Mouse (Mus musculus): ENCODE results near the gene Prdm1. TPM values are rescaled to one million over a fixed set of nuclear protein-coding genes. Genes with fewer than 3 reads are reported as not detected.
A peak's percentile ranks its signal among the peaks of the same experiment; 100 is the strongest.

Prdm1 gene
- total and polyA plus RNA-seq, 3 experiments = 4.7 to 13.6 (median 8.0) TPM

- no peak for DNase-seq (ENCODE audit: extremely low read depth)
- in situ Hi-C loops (cut with MboI; ENCODE audit: low pct_ligation_motif_present, low pct_unique_long_range_greater_than_20kb, low sequenced_read_pairs) (loop anchor here (5.0 to 10.0 kb wide), 5 partner anchors 150 to 588 kb away; no protein-coding TSS in a partner anchor), dilution Hi-C loops (cut with MboI; ENCODE audit: extremely low pct_ligation_motif_present, extremely low pct_unique_long_range_greater_than_20kb, low sequenced_read_pairs) (no loop called here)
- Histone ChIP-seq H3K9me3 (replicated peaks; ENCODE audit: low read length) (no peaks in the 10 kb centered on the region), H3K4me2 (ENCODE audit: insufficient read depth, low read depth, poor library complexity, severe bottlenecking) (peak overlapping the region; percentile 99), H3K27ac (ENCODE audit: insufficient read depth, low read depth) (peak overlapping the region; percentile 29; the same call in 1 of the 2 replicates), H3K4me3 (replicated peaks in 1 of 3; ENCODE audit: low read depth in 2 of 3, low read length in 2 of 3, poor library complexity in 1 of 3) (peak overlapping the region; percentile 58 to 87 (median 62)), H3K27me3 (replicated peaks) (no peaks in the 10 kb centered on the region), H3K79me2 (replicated peaks; ENCODE audit: control insufficient read depth, extremely low read depth, insufficient read depth, poor library complexity, severe bottlenecking) (peaks cover 45% of the 10 kb centered on the region), H3K9ac (ENCODE audit: insufficient read depth, low read depth) (peak overlapping the region; percentile 78), H3K4me1 (ENCODE audit: control insufficient read depth in 1 of 2, insufficient read depth in 2 of 2) (peaks cover 2 to 57% of the 10 kb centered on the region in 2 experiments; a peak in 3 of 4 replicates), H3K36me3 (replicated peaks in 1 of 2; ENCODE audit: control insufficient read depth in 1 of 2, insufficient read depth in 1 of 2, low read length in 1 of 2) (peaks cover 0 to 4% of the 10 kb centered on the region in 2 experiments)
- TF ChIP-seq ZNF384 (IDR thresholded peaks at IDR 0.05; ENCODE audit: low read depth, low read length) = peak; percentile 56
- TF ChIP-seq CHD1 (IDR thresholded peaks at IDR 0.05; ENCODE audit: low read depth, low read length) = 0 out of 2 replicates have a peak, but pooled peaks have one; percentile 6
- peak; percentile 43; the same call in 1 of the 2 replicates for TF ChIP-seq BHLHE40 (IDR thresholded peaks at IDR 0.05; ENCODE audit: low read depth, low read length)
- no peak for TF ChIP-seq ETS1 (conservative IDR thresholded peaks at IDR 0.05; ENCODE audit: low read depth, low read length)
- 0 out of 2 replicates have a peak, but pooled peaks have one; percentile 45 for TF ChIP-seq UBTF (IDR thresholded peaks at IDR 0.05; ENCODE audit: low read depth, low read length)
- TF ChIP-seq CHD2 (IDR thresholded peaks at IDR 0.05; ENCODE audit: low read length) = no peak
- TF ChIP-seq MXI1 (IDR thresholded peaks at IDR 0.05; ENCODE audit: low read depth, low read length) = peak; percentile 32; the same call in 1 of the 2 replicates
- TF ChIP-seq NRF1 (IDR thresholded peaks at IDR 0.05; ENCODE audit: low read depth, low read length) = peak; percentile 76
- TF ChIP-seq KAT2A (IDR thresholded peaks at IDR 0.05; ENCODE audit: insufficient replicate concordance, low read length) = 0 out of 2 replicates have a peak, but pooled peaks have one; percentile 20
- TF ChIP-seq MAFK (IDR thresholded peaks at IDR 0.05; ENCODE audit: insufficient replicate concordance, low read length) = 0 out of 2 replicates have a peak, but pooled peaks have one; percentile 3
These were observed 71.3 kb downstream of the Prdm1 start for GRCm38 (mm10) chr10:44456757-44457595.

- peak overlapping the region; percentile 25 to 87 (median 58) for H3K4me3 ChIP-seq (replicated peaks in 1 of 3; ENCODE audit: low read depth in 2 of 3, low read length in 2 of 3, poor library complexity in 1 of 3)
These were observed 73.5 kb downstream of the Prdm1 start for GRCm38 (mm10) chr10:44454753-44455152.

More at GRCm38 (mm10) chr10:44454753-44455152, 73.5 kb downstream of the Prdm1 start:
- dilution Hi-C loops (cut with MboI; ENCODE audit: extremely low pct_ligation_motif_present, extremely low pct_unique_long_range_greater_than_20kb, low sequenced_read_pairs) (no loop called here), in situ Hi-C loops (cut with MboI; ENCODE audit: low pct_ligation_motif_present, low pct_unique_long_range_greater_than_20kb, low sequenced_read_pairs) (loop anchor here (5.0 to 10.0 kb wide), 5 partner anchors 153 to 590 kb away; no protein-coding TSS in a partner anchor)
- TF ChIP-seq TCF12 (IDR thresholded peaks at IDR 0.05; ENCODE audit: low read depth, low read length) (peak; percentile 42; the same call in 1 of the 2 replicates), ZC3H11A (IDR thresholded peaks at IDR 0.05; ENCODE audit: low read depth, low read length) (peak; percentile 90), CHD2 (IDR thresholded peaks at IDR 0.05; ENCODE audit: low read length) (no peak), CTCF (conservative IDR thresholded peaks at IDR 0.05 in 1 of 2, IDR thresholded peaks at IDR 0.05 in 1 of 2; ENCODE audit: low read depth in 2 of 2, low read length in 2 of 2) (peak; percentile 10 to 87; a peak in 2 of 4 replicates), JUN (IDR thresholded peaks at IDR 0.05; ENCODE audit: insufficient read depth, low read depth, low read length) (no peak), BHLHE40 (IDR thresholded peaks at IDR 0.05; ENCODE audit: low read depth, low read length) (peak; percentile 41), RAD21 (IDR thresholded peaks at IDR 0.05; ENCODE audit: low read depth, low read length) (peak; percentile 94), JUND (conservative IDR thresholded peaks at IDR 0.05; ENCODE audit: low read depth, low read length) (peak; percentile 46; the same call in 1 of the 2 replicates), MEF2A (IDR thresholded peaks at IDR 0.05; ENCODE audit: borderline replicate concordance, low read depth, low read length) (peak; percentile 68; the same call in 1 of the 2 replicates), IRF4 (IDR thresholded peaks at IDR 0.05; ENCODE audit: low read depth, low read length) (peak; percentile 53), EP300 (IDR thresholded peaks at IDR 0.05; ENCODE audit: low read length) (no peak; the same call in 1 of the 2 replicates), TBP (conservative IDR thresholded peaks at IDR 0.05; ENCODE audit: low read depth, low read length) (0 out of 2 replicates have a peak, but pooled peaks have one; percentile 40), SMC3 (IDR thresholded peaks at IDR 0.05; ENCODE audit: low read depth, low read length) (peak; percentile 93), NRF1 (IDR thresholded peaks at IDR 0.05; ENCODE audit: low read depth, low read length) (no peak), NELFE (IDR thresholded peaks at IDR 0.05; ENCODE audit: low read depth, low read length) (peak; percentile 44), SIN3A (IDR thresholded peaks at IDR 0.05; ENCODE audit: low read length) (peak; percentile 83; the same call in 1 of the 2 replicates), MAX (IDR thresholded peaks at IDR 0.05; ENCODE audit: low read length) (peak; percentile 59), MYC (IDR thresholded peaks at IDR 0.05; ENCODE audit: low read depth, low read length) (no peak), ETS1 (conservative IDR thresholded peaks at IDR 0.05; ENCODE audit: low read depth, low read length) (peak; percentile 17; the same call in 1 of the 2 replicates), USF2 (conservative IDR thresholded peaks at IDR 0.05; ENCODE audit: low read depth, low read length) (no peak), POLR2A (IDR thresholded peaks at IDR 0.05; ENCODE audit: low read depth, low read length) (0 out of 2 replicates have a peak, but pooled peaks have one; percentile 9)
- peaks cover 0 to 4% of the 10 kb centered on the region in 2 experiments for H3K36me3 ChIP-seq (replicated peaks in 1 of 2; ENCODE audit: control insufficient read depth in 1 of 2, insufficient read depth in 1 of 2, low read length in 1 of 2)
- peaks cover 54% of the 10 kb centered on the region for H3K79me2 ChIP-seq (replicated peaks; ENCODE audit: control insufficient read depth, extremely low read depth, insufficient read depth, poor library complexity, severe bottlenecking)
- DNase-seq (ENCODE audit: extremely low read depth) = peak; percentile 73
- H3K4me2 ChIP-seq (ENCODE audit: insufficient read depth, low read depth, poor library complexity, severe bottlenecking) = peak overlapping the region; percentile 99
- H3K27ac ChIP-seq (ENCODE audit: insufficient read depth, low read depth) = peak overlapping the region; percentile 97
- no peaks in the 10 kb centered on the region for H3K9me3 ChIP-seq (replicated peaks; ENCODE audit: low read length)
- peaks cover 4 to 75% of the 10 kb centered on the region in 2 experiments for H3K4me1 ChIP-seq (ENCODE audit: control insufficient read depth in 1 of 2, insufficient read depth in 2 of 2)
- no peaks in the 10 kb centered on the region for H3K27me3 ChIP-seq (replicated peaks)
- peak overlapping the region; percentile 78 for H3K9ac ChIP-seq (ENCODE audit: insufficient read depth, low read depth)
